Mouse (Mus musculus) v-Abl transformed pro-B cells (cell line): ENCODE measurements at regions not wholly inside any gene's neighbourhood (a gene's known extent, or its start where the extent isn't known, plus 50 kb on each side); places are given as distances from the start of the nearest gene placed in this dataset.

Experiments
- in situ Hi-C, 2 experiments: fragments of 400-800 bp; cut with MboI; formaldehyde crosslinking; loops; one replicate each; pipeline ENCODE4 v1.15.1; 2025; ENCODE audit not compliant: unreplicated experiment in 2 of 2

- in situ Hi-C loops: no loop called here
Observed at GRCm38 (mm10) chr5:83890619-83891185, 526.5 kb downstream of the Epha5 start.

DNA sequence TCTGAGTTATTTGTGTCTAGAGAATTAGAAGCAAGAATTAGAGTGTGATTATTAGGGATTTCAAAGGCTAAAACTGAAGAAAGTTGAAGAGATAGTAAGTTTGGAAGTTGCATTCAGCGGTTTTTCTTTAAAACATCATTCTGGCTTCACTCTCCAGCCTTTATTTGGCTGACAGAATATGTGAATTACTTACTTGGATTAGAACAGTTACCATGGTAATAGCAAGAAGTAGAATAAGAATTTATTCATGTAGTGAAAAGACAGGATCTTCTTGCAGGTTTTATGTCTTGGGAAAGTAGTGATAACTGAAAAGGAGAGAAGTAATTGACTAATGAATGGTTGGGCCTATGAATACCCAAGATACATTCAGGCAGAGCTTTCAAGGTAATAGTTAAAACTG is 517.1 kb upstream of the Tecrl start:
- in situ Hi-C loops: no loop called here

DNA sequence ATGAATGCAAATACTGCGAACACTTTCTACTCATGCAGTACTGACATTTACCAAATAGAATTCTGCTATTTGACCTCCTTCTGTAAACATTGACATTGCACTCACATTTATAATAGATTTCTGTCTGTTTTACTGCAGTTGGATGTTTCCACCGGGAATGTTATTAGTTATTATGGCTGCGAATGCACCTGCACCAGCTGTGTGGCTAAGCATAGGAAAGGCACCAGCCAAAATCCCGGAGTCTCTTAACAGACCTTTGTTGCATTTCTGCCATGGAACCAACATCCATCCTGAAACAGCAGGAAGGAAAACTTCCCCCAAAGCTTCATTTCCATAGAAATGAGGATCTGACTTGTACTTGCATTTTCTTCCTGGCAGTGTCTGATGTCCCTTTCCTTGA is 513.4 kb upstream of the Tecrl start:
- in situ Hi-C loops: no loop called here

GRCm38 (mm10) chr5:83861674-83862073 is 506.7 kb upstream of the Tecrl start:
- in situ Hi-C loops: no loop called here

GRCm38 (mm10) chr5:83852022-83852421 is 497.0 kb upstream of the Tecrl start:
- in situ Hi-C loops: no loop called here

DNA sequence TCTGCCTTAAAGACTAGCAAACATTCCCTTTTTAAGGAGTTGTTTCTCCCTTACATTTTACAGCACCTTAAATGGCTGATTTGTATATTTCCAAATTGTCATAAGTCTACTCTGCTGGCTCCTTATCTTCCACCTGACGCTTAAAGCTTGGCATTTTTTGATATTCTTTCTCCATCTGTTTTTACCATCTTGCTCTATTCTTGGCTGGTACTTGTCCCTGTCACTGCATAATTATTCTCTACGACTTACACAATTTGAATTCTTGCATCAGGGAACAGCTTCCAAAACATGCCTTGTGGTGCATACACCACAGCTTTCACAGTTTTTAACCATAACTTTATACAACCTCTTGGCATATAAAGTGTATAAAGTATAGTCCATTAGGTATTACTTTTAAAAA is 471.6 kb upstream of the Tecrl start:
- in situ Hi-C loops: no loop called here

GRCm38 (mm10) chr5:83824838-83825466 is 470.0 kb upstream of the Tecrl start:
- in situ Hi-C loops: no loop called here

- in situ Hi-C loops: no loop called here
Observed at GRCm38 (mm10) chr5:83811309-83811708, 456.3 kb upstream of the Tecrl start.

GRCm38 (mm10) chr5:83800028-83800427 is 445.0 kb upstream of the Tecrl start:
- in situ Hi-C loops: no loop called here

DNA sequence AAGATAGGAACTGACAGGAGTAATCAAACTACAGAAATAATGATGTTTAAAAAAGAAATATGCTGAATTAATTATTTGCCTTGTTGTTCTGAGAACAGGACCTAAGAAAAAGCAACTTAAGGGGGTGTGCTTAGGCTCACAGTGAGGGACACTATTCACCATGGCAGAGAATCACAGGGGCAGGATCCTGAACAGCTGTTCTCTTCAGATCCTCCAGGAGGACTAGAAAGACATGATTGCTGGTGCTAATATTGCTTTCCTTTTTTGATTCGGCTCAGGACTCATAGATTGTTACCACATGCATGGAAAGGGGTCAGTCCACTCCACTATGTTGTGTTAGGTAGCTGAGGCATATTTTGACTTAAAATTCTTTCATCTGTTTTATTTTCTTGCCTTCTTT is 425.4 kb upstream of the Tecrl start:
- in situ Hi-C loops: loop anchor here in 1 of 2 experiments (25.0 kb wide), 1 partner anchor 1807 kb away; no protein-coding TSS in a partner anchor

DNA sequence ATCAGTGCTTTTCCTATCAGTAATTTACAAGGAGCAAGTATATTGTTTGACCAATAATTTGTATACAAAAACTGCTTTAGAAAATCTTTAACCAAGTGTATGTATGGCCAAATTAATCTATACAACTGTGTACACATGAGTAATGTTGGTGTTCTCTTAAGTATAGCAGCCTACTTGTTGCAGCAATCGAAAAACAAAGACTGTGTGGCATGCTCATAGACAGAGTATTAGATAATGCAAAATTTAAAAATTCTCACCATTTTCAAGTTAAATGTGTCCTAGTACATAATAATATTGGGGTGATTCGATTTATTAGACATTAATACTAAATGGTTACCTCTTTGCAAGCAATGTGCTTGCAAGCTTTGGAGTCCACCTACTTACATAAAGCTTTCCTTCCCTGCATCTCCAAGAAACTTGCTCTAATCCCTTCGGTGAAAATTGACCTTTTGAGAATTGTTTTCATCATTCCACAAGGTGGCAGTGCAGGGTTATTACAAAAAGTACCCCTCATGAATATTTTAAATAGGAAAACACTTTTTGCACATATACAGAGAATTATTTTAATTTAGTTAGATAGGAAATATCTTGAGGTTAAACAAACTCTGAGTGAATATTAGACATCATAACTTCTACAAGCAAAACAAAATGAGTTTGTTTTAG is 423.4 kb upstream of the Tecrl start:
- in situ Hi-C loops: loop anchor here in 1 of 2 experiments (5.0 to 25.0 kb wide), 2 partner anchors 1429 to 1809 kb away; no protein-coding TSS in a partner anchor

GRCm38 (mm10) chr5:83741913-83742312 is 386.9 kb upstream of the Tecrl start:
- in situ Hi-C loops: no loop called here

DNA sequence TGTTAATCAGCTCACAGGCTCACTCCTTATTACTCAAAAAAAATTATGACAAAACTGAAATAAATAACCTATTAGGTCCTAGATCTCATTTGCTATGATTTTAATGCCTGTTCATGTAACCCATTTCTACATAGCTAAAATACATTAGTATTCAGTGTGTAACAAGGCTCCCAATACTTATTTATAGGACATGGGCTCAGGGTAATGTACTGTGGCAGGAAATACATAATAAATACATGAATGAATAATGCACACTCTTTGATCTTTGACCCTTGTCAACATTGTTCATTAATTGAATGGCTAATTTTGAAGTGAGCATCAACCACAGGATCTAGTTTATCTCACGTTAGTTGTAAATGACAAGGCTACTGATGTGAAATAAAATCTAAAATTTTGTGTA is 340.4 kb upstream of the Tecrl start:
- in situ Hi-C loops: no loop called here

GRCm38 (mm10) chr5:83692286-83692685 is 337.3 kb upstream of the Tecrl start:
- in situ Hi-C loops: no loop called here

GRCm38 (mm10) chr5:83678373-83678772 is 323.4 kb upstream of the Tecrl start:
- in situ Hi-C loops: no loop called here

GRCm38 (mm10) chr5:83659091-83659490 is 304.1 kb upstream of the Tecrl start:
- in situ Hi-C loops: no loop called here

DNA sequence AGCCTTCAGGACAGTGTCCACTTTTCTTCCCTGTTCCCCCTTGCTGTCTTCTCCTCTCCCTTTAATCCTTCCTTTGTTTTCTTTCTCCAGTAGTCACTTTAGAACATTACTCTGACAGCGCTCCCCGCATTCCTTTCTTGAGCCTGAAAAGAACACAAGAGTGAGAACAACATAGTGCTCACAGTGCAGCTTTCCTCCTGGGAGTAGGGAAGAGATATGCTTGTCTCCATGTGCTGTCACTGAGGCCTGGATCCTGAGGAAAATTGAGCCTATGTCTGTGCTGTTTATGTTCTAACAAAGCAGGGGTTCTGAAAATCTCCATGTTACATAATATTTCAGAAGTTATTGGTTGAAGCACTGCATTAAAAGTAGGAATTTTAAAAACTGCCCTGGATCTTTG is 296.3 kb upstream of the Tecrl start:
- in situ Hi-C loops: no loop called here

DNA sequence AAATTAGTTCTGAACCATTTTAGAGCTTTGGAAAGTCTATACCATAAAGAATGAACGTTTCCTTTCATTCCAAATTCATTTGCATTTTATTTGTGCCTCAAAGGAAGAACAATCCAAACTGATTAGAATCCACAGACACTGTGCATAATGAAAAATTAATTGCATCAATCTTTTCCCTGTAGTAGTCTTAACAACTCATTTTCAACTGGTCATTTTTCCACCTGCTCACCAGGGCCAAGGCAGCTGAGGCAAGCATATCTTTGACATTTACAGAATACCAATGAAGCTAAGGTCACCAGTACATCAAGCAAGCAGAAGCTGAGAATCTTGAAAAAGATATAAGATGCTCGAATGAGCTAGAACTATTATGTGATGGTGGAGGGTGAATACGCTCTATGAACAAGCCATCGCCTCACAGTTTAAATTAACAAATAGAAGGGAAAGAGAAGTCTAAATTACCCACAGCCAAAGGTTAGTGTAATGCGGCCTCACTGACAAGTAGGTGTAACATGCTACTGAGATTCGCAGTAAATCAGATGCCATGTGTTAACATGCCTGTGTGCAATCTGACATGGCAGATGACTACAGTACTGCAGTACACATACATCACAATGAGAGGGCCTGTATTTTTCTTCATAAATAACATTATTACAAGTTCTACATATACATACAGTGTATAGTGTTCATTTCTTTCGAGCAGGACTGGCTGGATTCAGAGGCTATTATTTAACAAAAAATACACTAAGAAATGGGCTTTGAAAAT is 267.8 kb upstream of the Tecrl start:
- in situ Hi-C loops: no loop called here

DNA sequence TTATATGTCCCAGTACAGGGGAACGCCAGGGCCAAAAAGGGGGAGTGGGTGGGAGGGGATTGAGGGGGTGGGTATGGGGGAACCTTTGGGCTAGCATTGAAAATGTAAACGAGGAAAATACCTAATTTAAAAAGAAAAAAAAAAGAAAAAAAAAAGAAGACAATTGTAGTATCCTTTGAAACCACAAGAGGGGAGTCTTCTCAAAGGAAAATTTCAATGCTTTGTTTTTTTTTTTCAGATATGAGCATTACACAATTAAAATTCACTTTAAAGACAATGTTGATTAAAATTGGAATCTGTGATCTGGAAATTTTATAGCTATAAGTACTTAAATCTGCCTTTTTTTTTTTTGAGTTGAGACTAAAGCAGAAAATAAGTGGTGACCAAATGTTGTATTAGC is 255.8 kb upstream of the Tecrl start:
- in situ Hi-C loops: no loop called here

DNA sequence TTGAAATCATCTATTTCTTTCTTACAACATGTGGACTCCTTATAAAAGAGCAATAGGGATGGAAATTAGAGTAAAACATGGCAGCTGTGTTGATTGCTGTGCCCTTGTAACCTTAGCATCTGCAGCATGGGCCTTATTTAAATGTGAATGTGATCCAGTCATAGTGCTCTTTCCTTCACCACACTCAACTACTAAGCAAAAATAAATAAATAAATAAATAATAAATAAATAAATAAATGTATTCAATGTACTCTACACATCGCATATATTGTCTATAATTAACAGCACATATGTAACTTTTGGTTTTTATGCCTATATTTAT is 238.3 kb upstream of the Tecrl start:
- in situ Hi-C loops: no loop called here

DNA sequence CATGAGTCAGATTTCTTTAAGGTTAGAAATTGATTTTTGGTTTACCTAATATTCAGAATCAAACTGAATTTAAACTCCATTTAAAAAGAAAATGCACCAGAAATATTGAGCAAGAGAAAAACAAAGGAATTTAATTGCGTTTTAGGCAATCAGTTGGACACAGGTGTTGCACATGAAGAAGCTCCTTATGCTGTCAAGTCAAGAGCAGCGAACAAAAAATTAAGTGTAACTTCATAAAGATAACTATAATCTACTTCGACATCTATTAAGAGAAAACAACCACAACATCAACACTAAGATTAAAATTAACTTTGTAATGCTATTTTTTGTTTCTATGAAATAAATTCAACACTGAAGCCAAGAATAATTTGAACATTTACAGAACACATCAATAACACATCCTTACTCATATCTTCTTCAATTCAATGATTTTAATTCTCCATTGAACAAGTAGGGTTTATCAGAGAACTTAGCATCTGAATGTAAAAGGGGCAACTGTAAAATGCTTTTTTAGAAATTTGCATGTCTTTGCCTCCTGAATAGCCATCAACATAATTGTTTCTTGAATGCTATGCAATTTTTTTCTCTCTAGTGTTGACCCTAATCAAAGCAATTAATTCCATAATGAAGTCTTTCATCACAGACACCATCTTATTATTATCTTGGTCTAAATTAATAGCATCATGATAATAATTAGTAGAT is 237.7 kb upstream of the Tecrl start:
- in situ Hi-C loops: no loop called here
